9 mouse cellular contexts compared by ENCODE assay signal in the genomic region with DNA sequence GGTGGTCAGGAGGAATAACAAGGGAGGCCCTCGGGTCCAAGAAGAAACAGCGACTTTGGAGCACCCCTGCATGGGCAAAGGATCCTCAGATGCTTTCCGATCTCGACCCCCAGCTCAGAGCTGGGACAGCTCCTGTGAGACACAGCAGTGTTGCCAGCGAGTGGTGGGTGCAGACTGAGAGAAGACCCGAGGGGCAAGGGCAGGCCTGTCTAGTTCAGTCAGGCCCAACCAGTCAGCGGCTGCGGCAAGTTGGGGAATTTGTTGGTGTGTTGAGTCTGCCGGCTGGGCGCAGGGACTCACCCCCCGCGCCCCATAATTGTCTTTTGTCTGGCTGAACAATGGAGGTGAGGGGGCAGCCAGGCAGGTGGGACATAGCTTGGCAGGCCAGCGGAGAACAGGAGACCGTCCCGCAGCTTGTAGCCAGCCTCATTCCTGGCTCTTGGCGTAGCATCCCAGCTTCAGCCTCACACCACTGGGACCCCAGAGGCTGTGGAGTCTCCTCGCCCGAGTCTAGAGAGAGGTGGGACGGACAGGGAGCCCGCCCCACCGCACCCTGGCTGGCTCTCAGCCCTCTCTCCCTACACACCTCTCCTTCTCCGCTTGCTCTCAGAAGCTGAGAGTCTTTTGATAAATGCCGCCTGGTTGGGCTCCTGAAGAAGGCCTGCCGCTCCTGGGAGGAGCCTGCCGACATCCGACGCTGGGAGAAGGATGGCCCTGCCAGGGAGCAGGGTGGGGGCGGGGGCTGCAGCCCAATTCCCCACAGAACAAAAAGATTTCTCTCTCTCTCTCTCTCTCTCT.
DNase-seq lines count a peak whose midpoint lies in the region; ATAC-seq and TF ChIP-seq lines count a peak whose summit lies in the region.
"Had no signal": no experiment of that assay in that cellular context is flagged by ENCODE, and none has a peak within 500 bp of the region (broad histone marks: within the 10 kb centered on the region; RNA-seq: fewer than 3 reads in every experiment).

No protein-coding gene starts in this region.

- WGBS in heart, embryonic 13.5 days, result 15% methylated on average over 26 of the region's 28 CpGs
- WGBS in heart, adult 2 months, result 40% methylated on average over 27 of the region's 28 CpGs
- 13% methylated on average over 26 of the region's 28 CpGs for WGBS in hindbrain, embryonic 11.5 days
- WGBS in midbrain, embryonic 11.5 days, result 27% methylated on average over 28 of the region's 28 CpGs

- peak overlapping the region; percentile 20 for H3K4me3 ChIP-seq in heart, embryonic 13.5 days
- H3K4me3 ChIP-seq in heart, adult 2 months, result no peak overlapping the region
- H3K4me3 ChIP-seq in hindbrain, embryonic 11.5 days (ENCODE audit: low read depth, low read length), result no peak overlapping the region
- no peak overlapping the region for H3K4me3 ChIP-seq in midbrain, embryonic 11.5 days (ENCODE audit: low read depth, low read length)

- intact Hi-C loops in heart, adult 2 months (cut with DNase I), result no loop called here
- intact Hi-C loops in left cerebral cortex, postnatal 25 days (cut with DNase I), result no loop called here
- intact Hi-C loops in gastrocnemius, postnatal 36 days (cut with DNase I), result no loop called here

- no peak for TF ChIP-seq EP300 in heart, adult 2 months (IDR thresholded peaks at IDR 0.05; ENCODE audit: insufficient read depth, low read depth, low read length)

- no peak for TF ChIP-seq POLR2A in heart, adult 2 months (IDR thresholded peaks at IDR 0.05; ENCODE audit: insufficient read depth, low read depth, low read length)
- TF ChIP-seq POLR2A in brain, embryonic 14.5 days (IDR thresholded peaks at IDR 0.05; ENCODE audit: borderline replicate concordance, extremely low read depth, insufficient read depth, insufficient read length, poor library complexity, severe bottlenecking), result no peak

- H3K36me3 ChIP-seq in heart, embryonic 13.5 days, result no peaks in the 10 kb centered on the region
- no peaks in the 10 kb centered on the region for H3K36me3 ChIP-seq in heart, adult 2 months (ENCODE audit: control insufficient read depth, insufficient read depth, low read length)
- H3K36me3 ChIP-seq in hindbrain, embryonic 11.5 days (ENCODE audit: control insufficient read depth, insufficient read depth, low read length), result no peaks in the 10 kb centered on the region
- H3K36me3 ChIP-seq in midbrain, embryonic 11.5 days (ENCODE audit: control insufficient read depth, insufficient read depth, low read length), result no peaks in the 10 kb centered on the region
- H3K36me3 ChIP-seq: G1E had no signal

- H3K9ac ChIP-seq in heart, embryonic 13.5 days, result 0 out of 2 replicates have a peak overlapping the region, but pooled peaks have one; percentile 28
- H3K9ac ChIP-seq in heart, adult 2 months (ENCODE audit: low read depth, low read length), result no peak overlapping the region
- no peak overlapping the region for H3K9ac ChIP-seq in hindbrain, embryonic 11.5 days (ENCODE audit: low read depth, low read length)
- H3K9ac ChIP-seq in midbrain, embryonic 11.5 days (ENCODE audit: low read length), result 0 out of 2 replicates have a peak overlapping the region, but pooled peaks have one; percentile 27

- no peak for DNase-seq in heart, adult 2 months
- DNase-seq in brain, embryonic 14.5 days (ENCODE audit: low read depth), result peak; percentile 89
- DNase-seq in hindbrain, embryonic 11.5 days (ENCODE audit: low spot score), result peak; percentile 51
- DNase-seq in midbrain, embryonic 11.5 days (ENCODE audit: low spot score, missing footprints), result peak; percentile 89
- DNase-seq in left cerebral cortex, postnatal 25 days (ENCODE audit: low spot score in 2 of 2), result no peak
- no peak for DNase-seq in left cerebral cortex, adult 9 months (ENCODE audit: low spot score in 2 of 2)
- DNase-seq in gastrocnemius, postnatal 36 days, result no peak

- no peak for ATAC-seq in heart, embryonic 13.5 days (ENCODE audit: extremely low read depth, insufficient number of reproducible peaks, low FRiP score, low TSS enrichment)
- ATAC-seq in hindbrain, embryonic 11.5 days (ENCODE audit: low FRiP score), result peak; percentile 82
- ATAC-seq in midbrain, embryonic 11.5 days (ENCODE audit: low FRiP score), result peak; percentile 80

- peaks cover 88% of the 10 kb centered on the region for H3K27me3 ChIP-seq in heart, embryonic 13.5 days (replicated peaks)
- H3K27me3 ChIP-seq in heart, adult 2 months (ENCODE audit: control insufficient read depth, insufficient read depth, low read length), result 0 out of 2 replicates have a peak, but pooled peaks cover 2% of the 10 kb centered on the region
- H3K27me3 ChIP-seq in hindbrain, embryonic 11.5 days (ENCODE audit: control insufficient read depth, insufficient read depth, low read length), result peaks cover 27% of the 10 kb centered on the region
- peaks cover 45% of the 10 kb centered on the region for H3K27me3 ChIP-seq in midbrain, embryonic 11.5 days (ENCODE audit: control insufficient read depth, insufficient read depth, low read length)

- H3K9me3 ChIP-seq in heart, embryonic 13.5 days, result no peaks in the 10 kb centered on the region
- H3K9me3 ChIP-seq in hindbrain, embryonic 11.5 days (ENCODE audit: control insufficient read depth, low read length), result no peaks in the 10 kb centered on the region
- no peaks in the 10 kb centered on the region for H3K9me3 ChIP-seq in midbrain, embryonic 11.5 days (ENCODE audit: control insufficient read depth, low read length)
- H3K9me3 ChIP-seq: G1E had no signal

- peaks cover 13% of the 10 kb centered on the region; the same call in 1 of the 2 replicates for H3K4me1 ChIP-seq in heart, embryonic 13.5 days
- H3K4me1 ChIP-seq in heart, adult 2 months (ENCODE audit: control insufficient read depth, insufficient read depth, low read length), result no peaks in the 10 kb centered on the region; the same call in 1 of the 2 replicates
- no peaks in the 10 kb centered on the region for H3K4me1 ChIP-seq in hindbrain, embryonic 11.5 days (replicated peaks; ENCODE audit: control insufficient read depth, insufficient read depth, low read length)
- peaks cover 9% of the 10 kb centered on the region for H3K4me1 ChIP-seq in midbrain, embryonic 11.5 days (ENCODE audit: control insufficient read depth, insufficient read depth, low read length)

- no peak overlapping the region for H3K27ac ChIP-seq in heart, embryonic 13.5 days (replicated peaks)
- no peak overlapping the region for H3K27ac ChIP-seq in heart, adult 2 months
- H3K27ac ChIP-seq in hindbrain, embryonic 11.5 days (ENCODE audit: low read depth, low read length), result 0 out of 2 replicates have a peak overlapping the region, but pooled peaks have one; percentile 21
- H3K27ac ChIP-seq in midbrain, embryonic 11.5 days (ENCODE audit: low read depth, low read length), result no peak overlapping the region

- no peaks in the 10 kb centered on the region for H3K79me2 ChIP-seq in heart, adult 2 months (replicated peaks; ENCODE audit: control insufficient read depth, insufficient read depth, low read length)

- no peak for TF ChIP-seq CTCF in heart, adult 2 months (IDR thresholded peaks at IDR 0.05)
- no peak for TF ChIP-seq CTCF in brain, embryonic 14.5 days (IDR thresholded peaks at IDR 0.05; ENCODE audit: borderline replicate concordance, extremely low read depth, insufficient read depth, insufficient read length)

- peak overlapping the region; percentile 59 for H3K4me2 ChIP-seq in heart, embryonic 13.5 days
- H3K4me2 ChIP-seq in hindbrain, embryonic 11.5 days (replicated peaks; ENCODE audit: low read depth, low read length), result peak overlapping the region; percentile 36
- H3K4me2 ChIP-seq in midbrain, embryonic 11.5 days, result peak overlapping the region; percentile 33

Comparison
In these comparisons a context has a peak if more than half of its experiments do, and no peak if none do; other contexts are left out.
1. H3K9ac ChIP-seq: peak in heart, embryonic 13.5 days (single experiment) and midbrain, embryonic 11.5 days (single experiment); none in heart, adult 2 months (single experiment) and hindbrain, embryonic 11.5 days (single experiment).
2. DNase-seq: peak in brain, embryonic 14.5 days (single experiment), hindbrain, embryonic 11.5 days (single experiment) and midbrain, embryonic 11.5 days (single experiment); none in heart, adult 2 months (0 of 2), left cerebral cortex, postnatal 25 days (0 of 2), left cerebral cortex, adult 9 months (0 of 2) and gastrocnemius, postnatal 36 days (0 of 2).
3. Peak in every context shown above with its lines, with median percentiles within 50 percentile points of each other: H3K4me2 ChIP-seq.